Mouse (Mus musculus) midbrain, postnatal 0 days (tissue): ENCODE results near the gene Nfic. TPM values are rescaled to one million over a fixed set of nuclear protein-coding genes. Genes with fewer than 3 reads are reported as not detected.
A peak's percentile ranks its signal among the peaks of the same experiment; 100 is the strongest.

ENCODE experiments used
- ATAC-seq: fragments of 200-750 bp; cut with Nextera tagmentation; 2 replicates; pipeline ENCODE4 v1.8.0; 2017; ENCODE audit warnings: moderate number of reproducible peaks, mild to moderate bottlenecking, moderate TSS enrichment, moderate library complexity; ENCODE audit not compliant: low FRiP score
- DNase-seq: peaks from one replicate; pipeline ENCODE4 v3.0.0-alpha.2; 2015; ENCODE audit warnings: low spot score
- H3K27ac ChIP-seq: fragments of 300-500 bp; sonication (generic); 2 replicates; pipeline ENCODE4 v1.5.1; 2014; ENCODE audit warnings: low read depth, mild to moderate bottlenecking, low read length, mixed read lengths
- H3K27me3 ChIP-seq: fragments of 300-500 bp; sonication (generic); 2 replicates; pipeline ENCODE4 v1.6.1; 2014; ENCODE audit warnings: low read length, control low read depth, mixed read lengths; ENCODE audit not compliant: insufficient read depth
- H3K36me3 ChIP-seq: fragments of 300-500 bp; sonication (generic); 2 replicates; pipeline ENCODE4 v1.6.1; 2014; ENCODE audit warnings: low read length, control low read depth, mixed read lengths; ENCODE audit not compliant: insufficient read depth
- H3K4me1 ChIP-seq: fragments of 300-500 bp; sonication (generic); 2 replicates; pipeline ENCODE4 v1.6.1; 2014; ENCODE audit warnings: mild to moderate bottlenecking, control low read depth, antibody characterized with exemption, low read length, mixed read lengths; ENCODE audit not compliant: insufficient read depth
- H3K4me2 ChIP-seq: fragments of 300-500 bp; sonication (generic); 2 replicates; pipeline ENCODE4 v1.6.1; 2014; ENCODE audit warnings: low read depth, mild to moderate bottlenecking, low read length, mixed read lengths; ENCODE audit not compliant: poor library complexity, severe bottlenecking
- H3K4me3 ChIP-seq: fragments of 300-500 bp; sonication (generic); 2 replicates; pipeline ENCODE4 v1.5.1; 2014; ENCODE audit warnings: low read depth, mild to moderate bottlenecking, low read length, moderate library complexity
- H3K9ac ChIP-seq: fragments of 300-500 bp; sonication (generic); replicated peaks from 2 replicates; pipeline ENCODE4 v1.6.1; 2014; ENCODE audit warnings: mild to moderate bottlenecking, low read length, moderate library complexity, mixed read lengths; ENCODE audit not compliant: poor library complexity, severe bottlenecking
- H3K9me3 ChIP-seq: fragments of 300-500 bp; sonication (generic); 2 replicates; pipeline ENCODE4 v1.6.1; 2016; ENCODE audit warnings: low read length, control low read depth
- CTCF ChIP-seq: IDR thresholded peaks from 2 replicates; pipeline ENCODE4 v1.5.1; 2016; ENCODE audit warnings: antibody characterized with exemption, mild to moderate bottlenecking
- WGBS: fragments of 180-500 bp; shearing (Covaris S2); extraction: QIAGEN DNeasy Blood & Tissue Kit; methylation state at CpG from one replicate; pipeline ENCODE4 v1.1.7; 2014; 5-methylcytosine and 5-hydroxymethylcytosine counted together
- polyA plus RNA-seq: library from polyadenylated mRNA; unstranded; fragments of >200 nt; fragmentation: Nextera tagmentation; extraction: Ambion mirVana; gene quantifications from 2 replicates; pipeline ENCODE4 v1.2.1, GENCODE M21; 2015
- total RNA-seq: library from RNA; depleted of rRNA; stranded (reverse); fragments of >200 nt; gene quantifications from 2 replicates; pipeline ENCODE4 v1.2.3, GENCODE M21; 2014

Nfic gene
- total and polyA plus RNA-seq, 2 experiments from 2014 or later = 17.4 to 19.1 TPM

DNA sequence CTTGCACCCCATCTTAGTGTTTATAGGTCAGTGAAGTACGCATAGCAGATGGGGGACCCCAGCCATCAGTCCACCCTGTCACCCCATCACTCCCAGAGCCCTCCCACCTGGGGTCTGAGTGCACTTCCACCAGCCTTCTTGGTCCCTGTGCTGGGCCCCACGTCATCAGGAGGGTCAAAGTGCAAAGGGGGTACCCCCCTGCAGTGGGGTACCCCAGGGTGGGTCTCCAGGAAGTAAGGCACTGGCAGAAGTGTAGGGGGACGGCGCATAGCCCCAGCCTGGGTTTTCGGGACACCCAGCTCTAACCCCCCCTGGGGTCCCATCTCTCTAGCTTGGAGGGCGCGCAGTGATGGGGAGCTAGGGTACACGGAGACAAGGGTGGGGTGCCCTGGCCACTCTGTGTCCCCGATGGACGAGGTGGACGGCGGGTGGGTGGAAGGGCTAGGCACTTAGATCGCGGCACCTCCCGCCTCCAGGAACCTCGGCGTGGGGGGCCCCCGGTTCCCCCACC, 55.6 kb downstream of the Nfic start:
- H3K4me1 ChIP-seq = no peaks in the 10 kb centered on the region
- no peaks in the 10 kb centered on the region for H3K27me3 ChIP-seq
- TF ChIP-seq CTCF = no peak
- 79% methylated on average over 18 of the region's 18 CpGs for WGBS
- no peak overlapping the region for H3K9ac ChIP-seq
- ATAC-seq (no peak), DNase-seq (no peak)
- H3K36me3 ChIP-seq = peaks cover 33% of the 10 kb centered on the region
- 0 out of 2 replicates have a peak overlapping the region, but pooled peaks have one; percentile 15 for H3K4me2 ChIP-seq
- H3K27ac ChIP-seq = no peak overlapping the region
- H3K9me3 ChIP-seq = no peaks in the 10 kb centered on the region
- H3K4me3 ChIP-seq = no peak overlapping the region

DNA sequence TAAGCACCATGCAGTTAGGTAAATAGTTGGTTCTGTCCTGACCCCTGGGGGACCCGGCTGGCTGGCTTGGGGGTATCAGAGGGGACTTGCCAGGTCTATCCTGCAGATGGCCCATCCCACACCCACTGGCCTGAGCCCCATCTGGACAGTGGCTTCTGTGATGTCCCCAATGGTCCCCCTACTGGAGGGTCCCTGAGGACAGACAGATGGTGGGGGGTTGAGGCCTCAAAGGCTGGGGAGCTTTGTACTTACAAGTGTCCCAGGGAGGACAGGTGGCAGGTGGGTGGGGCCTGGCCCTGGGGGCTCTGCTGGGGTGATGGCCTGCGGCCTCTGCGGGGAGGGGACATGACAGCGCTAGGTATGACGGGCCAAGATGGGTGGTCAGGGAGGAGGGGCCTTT, 56.1 kb downstream of the Nfic start:
- ATAC-seq (no peak), DNase-seq (no peak)
- no peak overlapping the region for H3K4me3 ChIP-seq
- H3K27ac ChIP-seq = no peak overlapping the region; the same call in 1 of the 2 replicates
- H3K9ac ChIP-seq = no peak overlapping the region
- TF ChIP-seq CTCF = no peak
- H3K4me1 ChIP-seq = no peaks in the 10 kb centered on the region
- no peaks in the 10 kb centered on the region for H3K9me3 ChIP-seq
- H3K4me2 ChIP-seq = no peak overlapping the region
- WGBS = 57% methylated on average over 4 of the region's 5 CpGs
- H3K27me3 ChIP-seq = no peaks in the 10 kb centered on the region
- H3K36me3 ChIP-seq = peaks cover 27% of the 10 kb centered on the region

DNA sequence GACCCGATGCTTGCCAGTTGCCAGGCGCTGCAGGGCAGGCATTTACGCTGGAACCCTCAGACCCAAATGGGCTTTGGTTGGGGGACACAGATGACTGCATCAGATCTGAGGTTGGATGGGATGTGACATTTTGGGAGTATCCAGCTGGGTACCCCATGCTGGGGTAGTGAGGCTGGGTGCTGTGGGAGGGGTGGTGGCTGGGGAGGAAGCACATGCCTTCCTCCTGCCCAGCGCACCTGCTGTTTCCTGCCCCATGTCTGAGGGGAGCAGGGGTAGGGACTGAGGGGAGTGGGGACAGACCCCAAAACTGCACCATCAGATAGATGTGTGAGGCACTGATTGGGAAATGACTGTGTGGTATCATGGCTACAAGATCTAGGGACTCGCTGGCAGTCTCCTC, 58.7 kb downstream of the Nfic start:
- Histone ChIP-seq H3K4me2 (no peak overlapping the region), H3K27ac (no peak overlapping the region), H3K4me1 (no peaks in the 10 kb centered on the region), H3K4me3 (no peak overlapping the region), H3K9me3 (no peaks in the 10 kb centered on the region), H3K9ac (no peak overlapping the region), H3K36me3 (peaks cover 22% of the 10 kb centered on the region), H3K27me3 (no peaks in the 10 kb centered on the region)
- ATAC-seq (no peak), DNase-seq (no peak)
- WGBS = 48% methylated on average over 5 of the region's 5 CpGs
- no peak for TF ChIP-seq CTCF

DNA sequence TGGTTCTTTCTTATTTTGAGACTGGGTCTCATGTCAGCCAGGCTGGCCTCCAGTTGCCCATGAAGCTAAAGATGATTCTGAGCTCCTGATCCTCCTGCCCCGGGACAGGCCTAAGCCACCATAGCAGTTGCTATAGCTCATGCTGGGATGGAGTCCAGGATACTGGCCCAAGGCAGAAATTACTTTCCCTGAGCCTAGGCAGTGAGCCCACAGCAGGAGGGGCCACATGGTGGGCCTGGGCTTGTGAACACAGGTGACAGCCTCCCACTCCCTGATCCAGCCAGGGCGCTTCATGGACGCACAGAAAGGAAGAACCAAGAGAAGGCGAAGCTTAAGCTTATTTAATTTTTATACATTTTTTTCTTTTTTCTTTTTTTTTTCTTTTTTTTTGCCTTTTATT, 59.6 kb downstream of the Nfic start:
- TF ChIP-seq CTCF = no peak
- no peaks in the 10 kb centered on the region for H3K4me1 ChIP-seq
- no peaks in the 10 kb centered on the region for H3K9me3 ChIP-seq
- no peak overlapping the region; the same call in 1 of the 2 replicates for H3K9ac ChIP-seq
- H3K27ac ChIP-seq = no peak overlapping the region
- DNase-seq (no peak), ATAC-seq (no peak)
- H3K4me3 ChIP-seq = no peak overlapping the region
- WGBS = 74% methylated on average over 4 of the region's 4 CpGs
- peaks cover 25% of the 10 kb centered on the region for H3K36me3 ChIP-seq
- no peak overlapping the region for H3K4me2 ChIP-seq
- H3K27me3 ChIP-seq = no peaks in the 10 kb centered on the region

DNA sequence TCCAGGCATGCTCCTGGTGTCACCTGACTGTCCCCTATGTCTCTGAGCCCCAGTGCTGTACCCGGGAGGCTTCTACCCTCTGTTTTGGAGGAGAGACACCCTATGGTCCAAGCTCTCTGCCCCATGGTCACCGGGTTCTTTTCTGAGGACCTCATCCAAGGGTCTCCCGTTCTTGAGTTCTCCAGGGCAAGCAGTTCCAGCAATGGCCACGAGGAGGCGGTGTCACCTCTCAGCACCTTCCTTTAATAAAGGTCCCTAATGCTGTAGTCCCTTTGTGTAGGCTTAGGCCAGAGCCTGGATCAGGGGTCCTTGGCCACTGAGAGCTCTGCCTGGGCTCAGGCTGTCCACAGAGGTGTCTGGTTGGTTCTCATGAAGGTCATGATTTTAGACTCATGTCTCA, 60.3 kb downstream of the Nfic start:
- H3K4me1 ChIP-seq = no peaks in the 10 kb centered on the region
- no peaks in the 10 kb centered on the region for H3K9me3 ChIP-seq
- peak; percentile 90 for TF ChIP-seq CTCF
- H3K4me3 ChIP-seq = no peak overlapping the region
- no peak overlapping the region for H3K9ac ChIP-seq
- no peaks in the 10 kb centered on the region for H3K27me3 ChIP-seq
- peaks cover 19% of the 10 kb centered on the region for H3K36me3 ChIP-seq
- no peak overlapping the region for H3K4me2 ChIP-seq
- peak; percentile 57 for DNase-seq
- ATAC-seq = no peak
- 12% methylated on average over 5 of the region's 5 CpGs for WGBS
- no peak overlapping the region for H3K27ac ChIP-seq

DNA sequence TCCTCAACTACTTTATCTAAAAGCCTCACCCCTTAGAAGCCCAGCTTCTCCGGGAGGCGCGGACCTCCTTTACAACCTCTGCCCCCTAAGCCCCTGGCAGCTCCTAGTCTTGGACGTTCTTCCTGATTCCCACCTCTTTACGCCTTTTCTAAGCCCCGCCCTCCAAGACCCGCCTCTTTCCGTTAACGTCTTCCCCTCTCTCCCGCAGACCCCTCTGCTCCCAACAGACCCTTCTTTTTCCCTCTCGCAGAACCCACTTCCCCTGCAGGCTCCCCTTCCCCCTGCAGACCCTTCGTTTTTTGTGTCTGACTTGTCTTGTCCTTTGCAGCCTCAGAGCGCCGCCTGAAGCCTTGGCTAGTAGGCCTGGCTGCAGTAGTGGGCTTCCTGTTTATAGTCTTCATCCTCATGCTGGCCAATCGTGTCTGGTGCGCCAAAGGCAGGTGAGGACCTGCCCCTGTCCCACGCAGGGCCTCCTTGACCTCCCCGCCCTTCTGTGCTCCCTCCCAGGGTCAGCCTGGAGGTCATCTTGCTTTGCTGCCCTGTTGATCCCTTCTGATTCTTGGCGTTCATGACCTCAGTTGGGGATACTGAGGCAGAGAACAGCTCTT, 61.9 kb downstream of the Nfic start:
- no peaks in the 10 kb centered on the region for H3K4me1 ChIP-seq

More for the DNA sequence above, 61.9 kb downstream of the Nfic start:
- H3K27ac ChIP-seq = no peak overlapping the region
- ATAC-seq (no peak), DNase-seq (no peak)
- H3K4me2 ChIP-seq = peak overlapping the region; percentile 35
- WGBS = 8% methylated on average over 19 of the region's 19 CpGs
- no peaks in the 10 kb centered on the region for H3K9me3 ChIP-seq
- no peak for TF ChIP-seq CTCF
- H3K9ac ChIP-seq = peak overlapping the region; percentile 33; the same call in 1 of the 2 replicates
- peak overlapping the region; percentile 10; the same call in 1 of the 2 replicates for H3K4me3 ChIP-seq
- H3K27me3 ChIP-seq = no peaks in the 10 kb centered on the region
- peaks cover 15% of the 10 kb centered on the region for H3K36me3 ChIP-seq
